Mouse (Mus musculus) brain, embryonic 14.5 days (tissue): ENCODE results near the gene Kctd19.

ENCODE experiments used
- CTCF ChIP-seq: fragments of 200-500 bp; IDR thresholded peaks from 2 replicates; pipeline ENCODE4 v1.5.1; 2012; ENCODE audit warnings: inconsistent platforms, mild to moderate bottlenecking, moderate library complexity, borderline replicate concordance; ENCODE audit not compliant: insufficient read depth, insufficient read length; ENCODE audit errors: extremely low read depth
- POLR2A ChIP-seq: fragments of 200-500 bp; IDR thresholded peaks from 2 replicates; pipeline ENCODE4 v1.6.1; 2012; ENCODE audit warnings: mild to moderate bottlenecking, inconsistent platforms, borderline replicate concordance; ENCODE audit not compliant: poor library complexity, insufficient read depth, insufficient read length, severe bottlenecking; ENCODE audit errors: extremely low read depth

DNA sequence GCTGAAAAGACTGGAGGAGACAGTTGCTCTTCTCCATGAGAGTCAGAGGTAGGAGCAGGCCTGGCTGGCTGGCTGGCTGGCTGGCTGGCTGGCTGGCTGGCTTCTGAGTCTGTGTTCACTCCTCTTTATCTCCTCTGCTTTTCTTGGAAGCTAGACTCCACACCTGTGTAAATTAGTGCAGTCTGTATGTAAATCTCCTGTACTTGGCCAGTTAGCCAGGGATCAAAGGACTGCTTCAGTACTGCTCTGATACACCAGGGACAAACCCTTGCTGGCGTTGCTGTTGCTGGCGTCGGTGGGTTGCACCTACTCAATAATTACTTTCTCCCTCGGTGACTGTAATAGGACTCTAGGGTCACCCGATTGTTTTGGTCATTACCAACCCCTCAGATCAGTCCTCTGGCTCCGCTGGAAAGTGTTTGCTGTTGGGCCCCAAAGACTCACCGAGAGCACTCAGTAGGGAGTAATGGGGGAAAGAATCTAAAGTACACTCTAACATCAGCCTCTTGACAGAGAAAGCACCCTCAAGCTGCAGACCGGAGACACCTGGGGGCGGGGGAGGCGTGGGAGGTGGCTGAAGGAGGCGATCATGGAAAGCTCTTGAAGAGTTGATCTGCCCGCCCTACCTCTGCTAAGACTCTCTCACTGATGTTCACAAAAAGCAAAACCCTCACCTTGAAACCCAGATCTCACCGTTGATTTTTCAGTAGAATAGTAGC, 47.9 kb upstream of the Kctd19 start:
- TF ChIP-seq POLR2A (no peak), CTCF (no peak)
